Mouse (Mus musculus) liver, adult 2 months (tissue): Measurements from ENCODE around the gene Ap3s2. TPM values are rescaled to one million over a fixed set of nuclear protein-coding genes. Genes with fewer than 3 reads are reported as not detected.

Experiments used
- DNase-seq: peaks from one replicate; pipeline ENCODE4 v3.0.0-alpha.2; 2011; ENCODE audit warnings: low read depth, low spot score; ENCODE audit errors: extremely low read depth
- H3K27ac ChIP-seq: fragments of 200-500 bp; replicated peaks from 2 replicates; pipeline ENCODE4 v1.5.1; 2012; ENCODE audit warnings: low read depth, mild to moderate bottlenecking, control low read depth, inconsistent platforms, low read length; ENCODE audit not compliant: insufficient read depth
- H3K27me3 ChIP-seq: fragments of 200-500 bp; 2 replicates; pipeline ENCODE4 v1.6.1; 2012; ENCODE audit warnings: mild to moderate bottlenecking, moderate library complexity, low read length, inconsistent platforms; ENCODE audit not compliant: control insufficient read depth, insufficient read depth
- H3K36me3 ChIP-seq: fragments of 200-500 bp; 2 replicates; pipeline ENCODE4 v1.6.1; 2012; ENCODE audit warnings: low read length, inconsistent platforms; ENCODE audit not compliant: control insufficient read depth, insufficient read depth
- H3K4me1 ChIP-seq: fragments of 200-500 bp; 2 replicates; pipeline ENCODE4 v1.6.1; 2011; ENCODE audit warnings: low read length; ENCODE audit not compliant: control insufficient read depth, insufficient read depth
- H3K4me3 ChIP-seq: fragments of 200-500 bp; 2 replicates; pipeline ENCODE4 v1.5.1; 2011; ENCODE audit warnings: low read depth, mild to moderate bottlenecking, control low read depth, low read length, moderate library complexity; ENCODE audit not compliant: insufficient read depth
- H3K79me2 ChIP-seq: fragments of 200-500 bp; 2 replicates; pipeline ENCODE4 v1.6.1; 2012; ENCODE audit warnings: inconsistent platforms, mild to moderate bottlenecking, low read length, moderate library complexity; ENCODE audit not compliant: control insufficient read depth, insufficient read depth
- H3K9ac ChIP-seq: fragments of 200-500 bp; 2 replicates; pipeline ENCODE4 v1.6.1; 2012; ENCODE audit warnings: low read depth, mild to moderate bottlenecking, control low read depth, inconsistent platforms, low read length
- CTCF ChIP-seq: fragments of 200-500 bp; IDR thresholded peaks from 2 replicates; pipeline ENCODE4 v1.5.1; 2011; ENCODE audit warnings: low read depth, low read length, control low read depth
- POLR2A ChIP-seq: fragments of 200-500 bp; IDR thresholded peaks from 2 replicates; pipeline ENCODE4 v1.6.1; 2011; ENCODE audit warnings: low read length, control low read depth; ENCODE audit not compliant: insufficient read depth; ENCODE audit errors: extremely low read depth
- WGBS: fragments of 180-500 bp; shearing (Covaris S2); methylation state at CpG from one replicate; pipeline ENCODE4 v1.1.7; 2018; 5-methylcytosine and 5-hydroxymethylcytosine counted together
- polyA plus RNA-seq: library from polyadenylated mRNA; depleted of rRNA; stranded (reverse); fragments of >200 nt; gene quantifications from 2 replicates; pipeline ENCODE4 v1.2.3, GENCODE M21; 2012
- total RNA-seq: library from RNA; depleted of rRNA; stranded (reverse); fragments of >200 nt; gene quantifications from 2 replicates; pipeline ENCODE4 v1.2.3, GENCODE M21; 2014

Gene Ap3s2
- total and polyA plus RNA-seq, 2 experiments = 6.3 to 10.3 TPM

DNA sequence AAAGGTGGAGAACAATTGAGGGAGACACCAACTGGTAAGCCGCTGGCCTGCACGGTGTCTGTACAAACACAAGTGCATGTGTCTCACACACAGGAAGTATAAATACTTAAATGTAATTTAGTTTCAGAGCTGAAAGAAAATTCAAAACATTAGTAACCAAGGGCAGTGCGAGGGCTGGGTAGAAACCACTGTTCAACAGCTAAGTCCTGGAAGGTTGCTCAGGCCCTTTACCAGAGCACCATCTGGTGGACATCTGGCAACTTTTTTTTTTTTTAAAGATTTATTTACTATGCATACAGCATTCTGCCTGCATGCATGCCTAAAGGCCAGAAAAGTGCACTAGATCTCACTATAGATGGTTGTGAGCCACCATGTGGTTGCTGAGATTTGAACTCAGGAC, 5.9 kb downstream of the Ap3s2 start:
- TF ChIP-seq CTCF (peak; percentile 35; the same call in 1 of the 2 replicates), POLR2A (no peak)
- H3K9ac ChIP-seq = no peak overlapping the region
- H3K4me1 ChIP-seq = no peaks in the 10 kb centered on the region
- DNase-seq = peak; percentile 45
- H3K27ac ChIP-seq = no peak overlapping the region
- H3K79me2 ChIP-seq = no peaks in the 10 kb centered on the region
- no peaks in the 10 kb centered on the region for H3K27me3 ChIP-seq
- no peak overlapping the region for H3K4me3 ChIP-seq
- 68% methylated on average over 3 of the region's 3 CpGs for WGBS
- peaks cover 5% of the 10 kb centered on the region; the same call in 1 of the 2 replicates for H3K36me3 ChIP-seq

DNA sequence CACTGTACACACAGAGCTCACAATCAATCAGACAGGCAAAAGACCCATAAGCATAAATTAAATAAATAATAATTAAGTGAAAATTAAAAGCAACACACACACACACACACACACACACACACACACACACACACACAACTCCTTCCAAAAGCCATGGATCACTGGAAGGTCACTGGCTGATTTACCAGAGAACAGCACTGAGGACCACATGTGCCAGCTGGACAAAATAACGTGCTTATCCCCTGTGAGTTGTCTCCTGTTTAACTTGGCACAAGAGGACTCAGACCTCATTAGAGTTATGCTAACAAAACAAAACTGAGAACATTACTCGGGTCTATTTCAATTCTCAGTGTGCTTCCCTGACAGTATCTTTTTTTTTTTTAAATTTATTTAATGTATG, 13.1 kb downstream of the Ap3s2 start:
- Histone ChIP-seq H3K36me3 (peaks cover 22% of the 10 kb centered on the region), H3K4me1 (peaks cover 8% of the 10 kb centered on the region), H3K4me3 (no peak overlapping the region), H3K9ac (no peak overlapping the region), H3K27ac (no peak overlapping the region), H3K27me3 (no peaks in the 10 kb centered on the region), H3K79me2 (no peaks in the 10 kb centered on the region)
- peak; percentile 86 for DNase-seq
- 10% methylated on average over 2 of the region's 2 CpGs for WGBS
- TF ChIP-seq POLR2A = no peak
- no peak for TF ChIP-seq CTCF

DNA sequence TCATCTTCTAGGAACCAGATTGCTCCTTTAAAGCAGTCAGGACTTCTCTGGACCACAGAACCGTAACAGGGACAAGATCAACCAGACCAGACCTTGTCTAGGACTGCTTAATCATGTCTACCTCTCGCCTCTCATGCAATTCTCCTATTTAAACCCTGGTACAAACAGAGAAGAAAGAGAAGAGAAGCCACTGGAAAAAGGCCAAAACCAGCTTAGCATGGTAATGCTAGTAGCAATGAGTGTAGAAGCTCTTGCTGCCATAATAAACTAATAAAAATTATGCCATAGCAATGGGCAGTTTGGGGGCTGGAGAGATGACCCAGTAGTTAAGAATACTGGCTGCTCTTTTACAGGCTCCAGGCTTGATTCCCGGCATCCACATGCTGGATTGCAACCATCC, 13.5 kb downstream of the Ap3s2 start:
- TF ChIP-seq CTCF (no peak), POLR2A (no peak)
- peak overlapping the region; percentile 31; the same call in 1 of the 2 replicates for H3K27ac ChIP-seq
- peaks cover 8% of the 10 kb centered on the region for H3K4me1 ChIP-seq
- H3K9ac ChIP-seq = no peak overlapping the region
- peaks cover 22% of the 10 kb centered on the region for H3K36me3 ChIP-seq
- no peaks in the 10 kb centered on the region for H3K27me3 ChIP-seq
- no peak overlapping the region for H3K4me3 ChIP-seq
- WGBS = 67% methylated on average over 3 of the region's 3 CpGs
- no peak for DNase-seq
- H3K79me2 ChIP-seq = no peaks in the 10 kb centered on the region

DNA sequence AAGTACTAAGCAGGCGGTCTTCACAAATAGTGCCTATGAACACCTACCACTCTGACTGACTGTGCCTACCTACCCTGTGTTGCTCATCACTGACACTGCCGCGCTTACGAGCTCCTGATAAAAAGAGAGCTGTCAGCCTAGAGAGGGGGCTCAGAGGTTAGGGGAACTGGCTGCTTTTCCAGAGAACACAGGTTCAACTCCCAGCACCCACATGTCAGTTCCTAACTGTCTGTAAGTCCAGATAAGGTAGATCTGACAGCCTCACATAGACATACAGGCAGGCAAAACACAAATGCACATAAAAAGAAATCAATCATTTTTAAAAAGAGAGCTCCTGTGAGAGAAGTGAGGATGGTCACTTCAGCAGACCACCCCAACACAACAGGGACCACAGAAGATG, 15.3 kb downstream of the Ap3s2 start:
- no peak for TF ChIP-seq POLR2A
- no peak overlapping the region for H3K4me3 ChIP-seq
- H3K27me3 ChIP-seq = no peaks in the 10 kb centered on the region
- peaks cover 8% of the 10 kb centered on the region for H3K4me1 ChIP-seq
- no peak overlapping the region for H3K9ac ChIP-seq
- WGBS = 98% methylated on average over 4 of the region's 4 CpGs
- H3K79me2 ChIP-seq = no peaks in the 10 kb centered on the region
- H3K36me3 ChIP-seq = peaks cover 28% of the 10 kb centered on the region
- no peak for DNase-seq
- no peak overlapping the region for H3K27ac ChIP-seq

DNA sequence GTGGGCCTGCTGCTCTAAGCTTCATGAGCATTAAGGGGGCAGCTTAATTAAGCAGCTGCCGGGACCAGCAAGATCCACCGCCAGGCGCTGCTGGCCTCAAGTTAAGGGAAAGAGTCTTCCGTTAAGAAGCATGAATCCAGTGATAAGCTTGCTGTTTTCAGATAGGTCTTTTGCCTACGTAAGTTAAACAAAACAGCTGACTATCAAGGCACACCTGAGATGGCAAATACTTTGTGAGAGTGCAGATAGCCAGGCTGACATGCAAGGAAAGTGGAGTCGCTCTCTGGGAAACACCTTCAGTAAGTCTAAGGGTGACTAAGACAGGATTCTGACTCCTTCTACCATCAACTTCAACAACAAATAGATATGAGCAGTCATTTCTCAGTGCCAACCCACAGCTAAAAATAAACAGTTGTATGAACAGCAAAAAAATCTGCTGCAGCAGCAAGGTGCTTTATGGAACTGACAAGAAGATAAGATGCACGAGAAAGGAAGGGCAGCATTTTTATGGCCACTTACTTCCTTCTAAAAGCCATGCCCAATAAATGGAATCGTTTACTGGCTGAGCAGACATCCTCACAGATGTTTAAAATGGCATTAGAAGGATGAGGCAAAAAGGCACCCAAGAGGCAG, 17.2 kb downstream of the Ap3s2 start:
- Histone ChIP-seq H3K79me2 (no peaks in the 10 kb centered on the region), H3K9ac (no peak overlapping the region), H3K27me3 (no peaks in the 10 kb centered on the region), H3K36me3 (peaks cover 26% of the 10 kb centered on the region), H3K4me1 (peaks cover 8% of the 10 kb centered on the region), H3K4me3 (no peak overlapping the region), H3K27ac (no peak overlapping the region)
- 89% methylated on average over 8 of the region's 8 CpGs for WGBS
- TF ChIP-seq CTCF (no peak), POLR2A (no peak)
- no peak for DNase-seq

DNA sequence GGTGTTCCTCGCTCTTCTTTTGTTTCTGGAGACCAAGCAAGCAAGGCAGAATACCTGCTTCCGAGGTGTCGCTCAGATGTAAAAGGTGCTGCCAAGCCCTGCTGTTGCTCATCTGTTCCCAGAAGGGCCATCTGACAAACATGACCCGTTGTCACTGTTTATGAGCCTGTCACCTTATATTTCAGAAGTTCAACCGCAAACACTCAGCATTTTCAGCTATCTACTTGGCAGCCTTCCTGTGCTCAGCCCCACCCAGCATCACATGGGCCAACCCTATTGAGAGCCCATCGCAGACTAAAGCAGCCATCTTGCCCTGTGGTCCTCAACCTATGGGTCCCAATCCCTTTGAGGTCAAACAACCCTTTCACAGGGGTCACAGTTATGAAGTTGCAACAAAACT, 19.7 kb downstream of the Ap3s2 start:
- no peak for DNase-seq
- TF ChIP-seq CTCF = no peak
- no peak for TF ChIP-seq POLR2A
- H3K9ac ChIP-seq = no peak overlapping the region
- no peaks in the 10 kb centered on the region for H3K4me1 ChIP-seq
- peaks cover 26% of the 10 kb centered on the region for H3K36me3 ChIP-seq
- no peaks in the 10 kb centered on the region for H3K79me2 ChIP-seq
- no peaks in the 10 kb centered on the region for H3K27me3 ChIP-seq
- WGBS = 86% methylated on average over 6 of the region's 6 CpGs
- H3K27ac ChIP-seq = no peak overlapping the region
- H3K4me3 ChIP-seq = no peak overlapping the region
